9 mouse cellular contexts compared by ENCODE assay signal in the genomic region with DNA sequence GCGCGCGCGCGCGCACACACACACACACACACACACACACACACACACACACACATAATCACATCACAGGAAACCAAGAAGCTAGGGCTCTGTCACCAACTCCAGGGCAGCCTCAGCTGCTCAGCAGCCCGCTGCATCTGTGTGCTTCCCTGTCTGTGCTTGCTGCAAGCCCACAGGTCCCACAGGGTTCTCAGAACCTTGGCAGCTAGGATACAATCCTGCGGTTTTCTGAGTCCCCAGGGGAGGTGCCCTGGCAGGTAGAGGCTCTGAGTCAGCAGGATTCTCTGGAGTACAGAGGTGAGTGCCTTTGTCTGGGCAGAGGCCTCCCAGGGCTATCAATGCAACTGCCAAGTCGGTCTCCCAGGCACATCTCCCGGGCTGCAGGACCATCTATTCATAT. TPM values are rescaled to one million over a fixed set of nuclear protein-coding genes. Genes with fewer than 3 reads are reported as not detected.
DNase-seq lines count a peak whose midpoint lies in the region; ATAC-seq and TF ChIP-seq lines count a peak whose summit lies in the region.
"Had no signal": no experiment of that assay in that cellular context is flagged by ENCODE, and none has a peak within 500 bp of the region (broad histone marks: within the 10 kb centered on the region; RNA-seq: fewer than 3 reads in every experiment).

No protein-coding gene starts in this region.

- no peak overlapping the region for H3K9ac ChIP-seq in embryonic facial prominence, embryonic 15.5 days
- no peak overlapping the region for H3K9ac ChIP-seq in limb, embryonic 15.5 days

- H3K4me3 ChIP-seq in embryonic facial prominence, embryonic 15.5 days (replicated peaks) = no peak overlapping the region
- no peak overlapping the region for H3K4me3 ChIP-seq in limb, embryonic 15.5 days
- H3K4me3 ChIP-seq in left cerebral cortex, adult 2 months = no peak overlapping the region
- H3K4me3 ChIP-seq: myocyte had no signal

- 0 out of 2 replicates have a peak, but pooled peaks cover 6% of the 10 kb centered on the region for H3K27me3 ChIP-seq in embryonic facial prominence, embryonic 15.5 days
- H3K27me3 ChIP-seq in limb, embryonic 15.5 days = peaks cover 9% of the 10 kb centered on the region; the same call in 1 of the 2 replicates

- H3K4me1 ChIP-seq in embryonic facial prominence, embryonic 15.5 days = peaks cover 44% of the 10 kb centered on the region
- peaks cover 9% of the 10 kb centered on the region for H3K4me1 ChIP-seq in limb, embryonic 15.5 days

- 43% methylated on average over 10 of the region's 10 CpGs for WGBS in embryonic facial prominence, embryonic 15.5 days
- 47% methylated on average over 10 of the region's 10 CpGs for WGBS in limb, embryonic 15.5 days

- H3K27ac ChIP-seq in embryonic facial prominence, embryonic 15.5 days (replicated peaks) = peak overlapping the region; percentile 56
- H3K27ac ChIP-seq in limb, embryonic 15.5 days = peak overlapping the region; percentile 38; the same call in 1 of the 2 replicates
- no peak overlapping the region for H3K27ac ChIP-seq in left cerebral cortex, adult 2 months

- 0 out of 2 replicates have a peak overlapping the region, but pooled peaks have one; percentile 2 for H3K4me2 ChIP-seq in embryonic facial prominence, embryonic 15.5 days (replicated peaks)
- H3K4me2 ChIP-seq in limb, embryonic 15.5 days = no peak overlapping the region

- DNase-seq in thymus, postnatal 4 days = peak; percentile 27
- no peak for DNase-seq in thymus, postnatal 36 days
- peak; percentile 59 to 64 for DNase-seq in urinary bladder, postnatal 36 days (ENCODE audit: low spot score in 2 of 2)
- DNase-seq in left cerebral cortex, adult 2 months (ENCODE audit: extremely low spot score in 1 of 2, low spot score in 2 of 2) = no peak
- DNase-seq in embryo, embryonic 11 days = no peak
- DNase-seq: gastrocnemius, postnatal 10 days had no signal

- no peaks in the 10 kb centered on the region for H3K9me3 ChIP-seq in embryonic facial prominence, embryonic 15.5 days (replicated peaks)
- H3K9me3 ChIP-seq in limb, embryonic 15.5 days = no peaks in the 10 kb centered on the region

- peak; percentile 80 for ATAC-seq in embryonic facial prominence, embryonic 15.5 days (ENCODE audit: insufficient number of reproducible peaks, low FRiP score, low TSS enrichment, low read depth)
- ATAC-seq in limb, embryonic 15.5 days (ENCODE audit: insufficient number of reproducible peaks, low FRiP score, low TSS enrichment, low read depth) = no peak

- no peak for TF ChIP-seq CTCF in left cerebral cortex, adult 2 months (IDR thresholded peaks at IDR 0.05)

- H3K36me3 ChIP-seq in embryonic facial prominence, embryonic 15.5 days = no peaks in the 10 kb centered on the region
- no peaks in the 10 kb centered on the region for H3K36me3 ChIP-seq in limb, embryonic 15.5 days

- intact Hi-C loops in left cerebral cortex, adult 2 months (cut with DNase I) = no loop called here

RNA-seq across cellular contexts. Expression of a gene that starts 7.3 kb away (rescaled TPM):
- 1.9 and 2.0 TPM in 2 replicates for polyA plus RNA-seq in embryonic facial prominence, embryonic 15.5 days (2015; fragmentation: Nextera tagmentation; extraction: Ambion mirVana)
- polyA plus RNA-seq in limb, embryonic 15.5 days (2015; fragmentation: Nextera tagmentation; extraction: Ambion mirVana) = 0.68 and 0.70 TPM in 2 replicates
- total RNA-seq in left cerebral cortex, adult 2 months (2021) = 10 to 100 TPM; 88.9 to 92.4 TPM

Comparison
In these comparisons a context has a peak if more than half of its experiments do, and no peak if none do; other contexts are left out.
1. DNase-seq: peak in thymus, postnatal 4 days (single experiment) and urinary bladder, postnatal 36 days (2 of 2); none in thymus, postnatal 36 days (0 of 2), left cerebral cortex, adult 2 months (0 of 2) and embryo, embryonic 11 days (single experiment).